Mouse (Mus musculus): ENCODE measurements around the gene Zfp110.
A peak's percentile ranks its signal among the peaks of the same experiment; 100 is the strongest.
"Not testable (repeated sequence)": the region's sequence is repeated elsewhere in the genome, so short reads cannot be mapped to it uniquely, and the experiment has no call there.

The Zfp110 gene

GRCm38 (mm10) chr7:12834162-12835120, at the start of gene Zfp110:
Gene Zfp110, plus strand, starts transcription at chr7:12834761.
- DNase-seq (ENCODE audit: low spot score in 2 of 2) = peak; percentile 84 to 87

DNA sequence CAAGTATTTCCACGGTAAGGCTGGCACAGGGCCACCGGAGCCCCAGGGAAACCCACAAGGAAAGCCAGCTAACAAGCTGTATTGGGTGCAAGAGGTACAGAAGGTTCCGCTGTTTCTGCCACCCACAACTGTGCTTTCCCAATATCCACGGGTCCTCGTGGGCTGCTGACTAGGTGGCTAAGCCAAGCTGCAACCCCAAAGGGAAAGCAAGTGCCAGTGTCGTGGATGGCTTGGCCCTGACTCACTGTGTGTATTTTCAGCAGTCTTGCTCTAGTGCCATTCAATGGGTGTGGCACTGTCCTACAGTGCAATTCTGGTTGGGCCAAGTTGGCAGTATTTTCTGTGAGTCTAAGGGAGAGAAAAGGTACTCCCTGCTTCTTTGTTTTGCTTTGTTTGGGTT, 47.2 kb upstream of the Zfp110 start:
- DNase-seq (ENCODE audit: low spot score in 2 of 2) = no peak

DNA sequence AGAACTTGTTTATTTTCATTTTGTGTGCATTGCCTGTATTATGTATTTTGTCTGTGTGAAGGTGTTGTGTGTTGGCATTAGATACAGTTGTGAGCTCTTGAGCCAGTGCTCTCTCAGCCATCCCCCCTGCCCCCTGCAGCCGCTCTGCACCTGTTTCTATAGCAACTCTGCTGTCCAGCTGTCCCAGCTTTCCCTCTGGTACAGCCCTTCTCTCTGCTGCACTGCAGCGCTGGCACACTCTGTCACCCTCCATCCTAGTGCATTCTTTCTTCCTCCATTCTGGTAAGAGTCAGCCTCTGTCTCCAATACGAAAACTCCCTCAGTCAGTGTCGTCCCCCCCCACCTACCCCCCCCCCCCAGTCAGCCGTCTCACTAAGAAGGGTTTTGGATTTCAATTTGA, 46.5 kb upstream of the Zfp110 start:
- no peak for DNase-seq (ENCODE audit: low spot score in 2 of 2)

DNA sequence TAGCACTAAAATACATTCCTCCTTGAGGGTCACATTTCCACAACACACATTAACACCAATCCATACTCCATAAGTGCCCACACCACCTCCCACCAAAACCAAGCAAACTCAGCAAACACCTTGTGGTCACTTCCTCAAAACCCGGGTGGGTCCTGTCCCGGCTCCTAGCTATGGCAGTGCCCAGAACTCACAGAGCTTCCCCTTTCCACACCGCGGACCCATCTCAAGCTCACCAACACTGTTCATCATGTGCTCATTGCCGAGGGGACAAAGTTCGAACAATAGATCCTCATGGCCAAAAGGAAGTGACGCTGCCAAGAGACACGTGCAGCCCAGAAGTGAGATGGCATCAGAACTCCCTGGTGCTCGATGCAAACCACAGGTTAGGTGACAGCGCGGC, 41.9 kb upstream of the Zfp110 start:
- not testable (repeated sequence) for DNase-seq (ENCODE audit: low spot score in 2 of 2)

GRCm38 (mm10) chr7:12797971-12798370, 36.6 kb upstream of the Zfp110 start:
- DNase-seq (ENCODE audit: low spot score in 2 of 2) = no peak

GRCm38 (mm10) chr7:12799554-12799953, 35.0 kb upstream of the Zfp110 start:
- DNase-seq (ENCODE audit: low spot score in 2 of 2) = no peak

GRCm38 (mm10) chr7:12802866-12803726, 31.5 kb upstream of the Zfp110 start, which contains the start of gene Zscan18:
Gene Zscan18, minus strand, starts transcription at chr7:12803635.
- DNase-seq (ENCODE audit: low spot score in 2 of 2) = peak; percentile 57 to 68

GRCm38 (mm10) chr7:12803727-12804071, 30.9 kb upstream of the Zfp110 start:
- no peak for DNase-seq (ENCODE audit: low spot score in 2 of 2)

DNA sequence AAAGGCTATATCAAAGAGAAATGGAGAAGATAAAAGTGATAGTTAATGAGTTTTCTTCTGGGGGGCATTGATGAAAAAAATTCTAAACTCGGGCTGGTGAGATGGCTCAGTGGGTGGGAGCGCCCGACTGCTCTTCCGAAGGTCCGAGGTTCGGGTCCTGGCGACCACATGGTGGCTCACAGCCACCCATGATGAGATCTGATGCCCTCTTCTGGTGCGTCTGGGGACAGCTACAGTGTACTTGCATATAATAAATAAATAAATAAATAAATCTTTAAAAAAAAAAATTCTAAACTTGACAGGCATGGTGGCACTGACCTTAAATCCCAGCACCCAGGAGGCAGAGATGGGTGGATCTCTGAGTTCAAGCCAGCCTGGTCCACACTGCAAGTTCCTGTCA, 19.0 kb upstream of the Zfp110 start:
- no peak for DNase-seq (ENCODE audit: low spot score in 2 of 2)

- peak; percentile 84 to 90 for DNase-seq (ENCODE audit: low spot score in 2 of 2)
Observed at GRCm38 (mm10) chr7:12818521-12819295, 15.9 kb upstream of the Zfp110 start, which contains the start of gene Zfp329. Gene Zfp329, minus strand, starts transcription at chr7:12818858.

DNA sequence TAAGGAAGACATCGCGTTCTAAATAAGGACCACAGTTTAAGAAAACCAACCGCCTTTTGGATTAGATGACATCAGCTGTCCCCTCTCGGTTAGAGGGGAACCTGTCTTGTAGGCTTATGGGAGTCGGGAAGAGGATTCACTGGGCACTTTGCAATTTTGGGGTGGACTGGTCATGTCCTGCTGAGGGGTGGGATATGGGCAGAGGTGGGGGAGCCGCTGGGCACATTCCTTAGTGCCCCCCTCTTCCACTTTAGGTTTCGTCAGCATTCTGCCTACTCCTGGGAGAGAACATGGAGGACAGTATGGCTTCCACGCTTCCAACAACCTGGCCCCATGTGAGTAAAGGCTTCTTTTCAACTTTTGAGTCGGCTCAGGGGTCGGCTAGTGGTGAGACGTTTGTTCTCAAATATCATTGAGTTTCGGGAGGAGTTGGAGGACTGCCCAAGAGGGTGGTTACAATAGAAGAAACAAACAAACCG, 671 bp downstream of the Zfp110 start:
- peak in 1 of 2 experiments; percentile 19 for DNase-seq (ENCODE audit: low spot score in 2 of 2)

- DNase-seq (ENCODE audit: low spot score in 2 of 2) = no peak
Observed at GRCm38 (mm10) chr7:12835779-12836178, 1.2 kb downstream of the Zfp110 start.

GRCm38 (mm10) chr7:12874301-12874700, 39.7 kb downstream of the Zfp110 start:
- DNase-seq (ENCODE audit: low spot score in 2 of 2) = no peak

DNA sequence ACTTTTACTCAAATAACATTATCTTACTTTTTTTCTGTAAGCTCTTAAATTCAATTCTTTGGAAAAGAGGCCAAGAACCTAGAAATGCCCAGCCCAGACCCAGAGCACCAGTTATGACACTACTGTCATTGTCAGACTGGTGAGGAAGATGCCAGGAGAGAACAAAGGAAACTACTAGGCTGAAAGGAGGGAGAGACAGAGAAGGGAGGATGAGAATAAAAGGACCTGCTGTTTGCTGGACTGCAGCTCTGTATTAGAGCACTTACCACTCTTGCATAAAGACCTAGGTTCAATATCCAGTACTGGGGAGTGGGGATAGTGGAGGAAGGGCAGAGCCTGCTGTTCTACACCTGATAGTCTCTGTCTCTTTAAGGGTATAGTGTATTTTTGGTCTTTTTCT, 45.5 kb downstream of the Zfp110 start:
- DNase-seq (ENCODE audit: low spot score in 2 of 2) = no peak

DNA sequence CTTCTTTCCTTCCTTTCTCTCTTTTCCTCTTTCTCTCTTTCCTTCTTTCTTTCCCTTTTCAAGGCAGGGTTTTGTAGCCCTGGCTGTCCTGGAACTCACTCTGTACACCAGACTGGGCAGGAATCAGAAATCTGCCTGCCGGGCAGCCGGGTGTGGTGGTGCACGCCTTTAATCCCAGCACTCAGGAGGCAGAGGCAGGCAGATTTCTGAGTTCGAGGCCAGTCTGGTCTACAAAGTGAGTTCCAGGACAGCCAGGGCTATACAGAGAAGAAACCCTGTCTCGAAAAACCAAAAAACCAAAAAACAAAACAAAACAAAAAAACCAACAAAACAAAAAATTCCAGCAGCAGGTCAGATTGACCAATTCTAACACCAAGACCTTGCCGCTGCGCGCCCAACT, 45.9 kb downstream of the Zfp110 start:
- DNase-seq (ENCODE audit: low spot score in 2 of 2) = not testable (repeated sequence)

- DNase-seq (ENCODE audit: low spot score in 2 of 2) = peak; percentile 87 to 95
Observed at GRCm38 (mm10) chr7:12880911-12881660, 46.5 kb downstream of the Zfp110 start, which contains the start of gene Zfp128. Gene Zfp128, plus strand, starts transcription at chr7:12881177.

- DNase-seq (ENCODE audit: low spot score in 2 of 2) = no peak
Observed at GRCm38 (mm10) chr7:12886563-12887266, 52.2 kb downstream of the Zfp110 start.

GRCm38 (mm10) chr7:12887585-12887984, 53.0 kb downstream of the Zfp110 start:
- DNase-seq (ENCODE audit: low spot score in 2 of 2) = no peak

GRCm38 (mm10) chr7:12890928-12891327, 56.4 kb downstream of the Zfp110 start:
- DNase-seq (ENCODE audit: low spot score in 2 of 2) = no peak

DNA sequence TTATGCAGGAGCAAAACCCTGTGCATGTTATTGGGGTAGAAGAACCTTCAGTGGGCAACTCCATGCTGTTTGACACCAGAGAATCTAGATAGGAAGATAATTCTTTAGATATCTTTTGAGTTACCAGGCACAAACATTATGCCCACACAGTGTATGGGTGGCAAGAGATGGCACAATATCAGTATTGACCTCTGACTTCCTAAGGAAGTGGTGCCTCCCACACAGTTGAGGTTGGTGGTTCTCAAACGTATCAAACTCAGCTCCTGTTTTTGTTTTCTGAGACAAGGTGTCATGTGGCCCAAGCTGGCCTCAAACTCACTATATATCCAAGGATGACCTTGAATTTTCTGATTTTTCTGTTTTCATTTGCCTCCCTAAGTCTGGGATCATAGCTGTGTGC, 56.8 kb downstream of the Zfp110 start:
- DNase-seq (ENCODE audit: low spot score in 2 of 2) = no peak
